Mouse (Mus musculus): ENCODE data around the gene Slc23a4. TPM values are rescaled to one million over a fixed set of nuclear protein-coding genes. Genes with fewer than 3 reads are reported as not detected.

Slc23a4 gene
- polyA plus RNA-seq, 1 experiment from 2014 or later = 0.91 TPM

DNA sequence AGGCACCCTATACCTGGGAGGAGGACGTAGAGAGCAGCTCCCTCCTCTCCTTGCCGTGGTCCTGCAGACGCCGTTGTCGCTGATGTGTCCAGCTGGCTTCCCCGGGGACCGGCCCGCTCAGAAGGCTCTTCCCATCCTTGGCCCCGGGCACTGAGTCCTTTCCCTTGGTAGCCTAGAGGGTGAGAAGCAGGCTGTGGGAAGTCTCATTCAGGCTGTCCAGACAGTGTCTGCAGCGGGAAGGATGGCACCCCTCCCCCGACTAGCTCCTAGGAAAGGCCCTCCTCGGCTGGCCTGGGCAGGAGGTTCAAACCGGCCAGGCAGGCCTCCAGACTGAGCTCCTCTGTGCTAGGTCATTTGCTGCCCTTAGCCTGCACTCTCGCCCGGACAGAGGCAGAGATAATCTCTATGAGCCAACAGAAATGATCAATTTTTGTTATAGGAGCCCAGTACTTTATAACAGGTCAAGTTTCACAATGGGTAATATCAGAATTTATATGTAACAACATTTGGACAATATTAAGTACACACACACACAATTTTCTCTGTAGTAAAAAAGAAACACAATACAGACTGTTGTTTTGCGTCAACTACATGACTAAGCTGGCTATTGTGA, 91.9 kb downstream of the Slc23a4 start:
- Histone ChIP-seq H3K4me1 (no peaks in the 10 kb centered on the region), H3K27me3 (no peaks in the 10 kb centered on the region), H3K36me3 (peaks cover 74% of the 10 kb centered on the region), H3K27ac (no peak overlapping the region), H3K4me3 (no peak overlapping the region), H3K9me3 (no peaks in the 10 kb centered on the region), H3K9ac (no peak overlapping the region), H3K4me2 (replicated peaks) (no peak overlapping the region)
- ATAC-seq (ENCODE audit: insufficient number of reproducible peaks, insufficient read depth, low FRiP score, low TSS enrichment) = no peak
- 47% methylated on average over 16 of the region's 16 CpGs for WGBS

DNA sequence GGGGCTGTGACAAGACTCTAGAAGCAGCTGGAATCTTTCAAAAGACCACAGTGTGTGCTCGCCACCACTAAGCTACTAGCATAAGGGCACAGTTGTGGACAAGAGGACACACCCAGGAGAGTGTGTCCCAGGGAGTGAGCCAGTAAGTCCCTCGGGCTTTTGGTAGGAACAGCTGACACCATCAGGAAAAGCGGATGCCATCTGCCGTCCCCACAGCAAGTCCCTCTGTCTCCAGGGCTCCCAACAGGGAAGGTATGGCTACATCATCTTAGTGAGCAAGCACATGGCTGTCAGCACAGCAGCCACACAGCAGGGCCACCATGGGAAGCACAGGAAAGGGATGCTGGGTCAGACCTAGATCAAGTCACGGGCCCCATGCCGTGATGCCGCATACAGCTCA, 92.6 kb downstream of the Slc23a4 start:
- ATAC-seq (ENCODE audit: insufficient number of reproducible peaks, insufficient read depth, low FRiP score, low TSS enrichment) = no peak
- Histone ChIP-seq H3K4me3 (no peak overlapping the region), H3K4me1 (no peaks in the 10 kb centered on the region), H3K4me2 (replicated peaks) (no peak overlapping the region), H3K27ac (no peak overlapping the region), H3K9ac (no peak overlapping the region), H3K9me3 (no peaks in the 10 kb centered on the region), H3K36me3 (peaks cover 74% of the 10 kb centered on the region), H3K27me3 (no peaks in the 10 kb centered on the region)
- WGBS = 87% methylated on average over 7 of the region's 7 CpGs

Other genes starting within 250 kb of the Slc23a4 start
- 9.4 and 9.8 TPM in 2 replicates for gene Agbl3, start 208.0 kb downstream of the Slc23a4 start, polyA plus RNA-seq (2016; fragmentation: Nextera tagmentation; extraction: Ambion mirVana)
- gene Tmem140, start 125.3 kb downstream of the Slc23a4 start, polyA plus RNA-seq (2016; fragmentation: Nextera tagmentation; extraction: Ambion mirVana) = 2.0 and 2.6 TPM in 2 replicates
- 17.1 and 19.0 TPM in 2 replicates for gene Cyren, start 110.3 kb downstream of the Slc23a4 start, polyA plus RNA-seq (2016; fragmentation: Nextera tagmentation; extraction: Ambion mirVana)
- gene Wdr91, start 77.5 kb downstream of the Slc23a4 start, polyA plus RNA-seq (2016; fragmentation: Nextera tagmentation; extraction: Ambion mirVana) = 11.7 and 12.7 TPM in 2 replicates
- not detected in 2 replicates for gene Stra8, start 68.2 kb downstream of the Slc23a4 start, polyA plus RNA-seq (2016; fragmentation: Nextera tagmentation; extraction: Ambion mirVana)
- gene Cnot4, start 145.3 kb upstream of the Slc23a4 start, polyA plus RNA-seq (2016; fragmentation: Nextera tagmentation; extraction: Ambion mirVana) = 27.9 and 31.9 TPM in 2 replicates
- gene Nup205, start 189.0 kb upstream of the Slc23a4 start, polyA plus RNA-seq (2016; fragmentation: Nextera tagmentation; extraction: Ambion mirVana) = 41.0 and 45.1 TPM in 2 replicates

All from embryonic facial prominence, embryonic 12.5 days (tissue).